Mouse (Mus musculus) thymus, adult 2 months (tissue): ENCODE measurements around the gene Sdr39u1.

Experiments used
- CTCF ChIP-seq: fragments of 200-500 bp; IDR thresholded peaks from 2 replicates; pipeline ENCODE4 v1.5.1; 2012; ENCODE audit warnings: mild to moderate bottlenecking, control low read depth, low read length, moderate library complexity, borderline replicate concordance; ENCODE audit not compliant: control insufficient read depth, poor library complexity, insufficient read depth; ENCODE audit errors: extremely low read depth
- POLR2A ChIP-seq: fragments of 200-500 bp; IDR thresholded peaks from 2 replicates; pipeline ENCODE4 v1.6.1; 2012; ENCODE audit warnings: mild to moderate bottlenecking, low read length, control low read depth, moderate library complexity; ENCODE audit not compliant: control insufficient read depth, poor library complexity, insufficient read depth; ENCODE audit errors: extremely low read depth

GRCm38 (mm10) chr14:55933586-55933985 lies 33.5 kb upstream of the Sdr39u1 start:
- TF ChIP-seq CTCF = no peak
- no peak for TF ChIP-seq POLR2A
